ENCODE assay signal across 11 mouse cellular contexts in the genomic region with DNA sequence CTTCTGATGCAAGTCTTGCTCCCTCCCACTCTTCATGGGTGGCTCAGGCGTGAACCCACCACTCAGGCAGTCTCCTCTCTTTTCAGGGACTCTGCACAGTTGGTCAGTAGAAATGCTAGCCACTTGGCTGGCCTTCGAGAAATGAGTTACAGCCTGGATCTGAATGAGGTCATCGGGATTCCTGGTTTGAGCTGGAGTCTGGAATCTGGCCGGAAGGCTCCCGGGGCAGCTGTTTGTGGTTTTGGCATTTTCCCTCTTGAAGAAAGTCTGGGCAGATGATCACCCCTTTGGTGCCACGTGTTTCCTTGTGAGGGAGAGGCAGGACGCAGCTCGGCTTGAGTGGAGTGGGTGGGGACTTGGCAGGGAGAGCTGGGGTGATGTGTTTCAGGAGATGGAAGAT. TPM values are rescaled to one million over a fixed set of nuclear protein-coding genes. Genes with fewer than 3 reads are reported as not detected.
A peak's percentile ranks its signal among the peaks of the same experiment; 100 is the strongest.
DNase-seq lines count a peak whose midpoint lies in the region; ATAC-seq lines count a peak whose summit lies in the region.
"Had no signal": no experiment of that assay in that cellular context is flagged by ENCODE, and none has a peak within 500 bp of the region (broad histone marks: within the 10 kb centered on the region; RNA-seq: fewer than 3 reads in every experiment).

No protein-coding gene starts in this region.

- H3K4me3 ChIP-seq in lung, embryonic 16.5 days (ENCODE audit: low read length) = no peak overlapping the region
- no peak overlapping the region for H3K4me3 ChIP-seq in hindbrain, embryonic 13.5 days
- H3K4me3 ChIP-seq: liver, embryonic 15.5 days had no signal

- H3K9ac ChIP-seq in lung, embryonic 16.5 days (ENCODE audit: low read length) = no peak overlapping the region
- H3K9ac ChIP-seq in hindbrain, embryonic 13.5 days = no peak overlapping the region
- H3K9ac ChIP-seq: liver, embryonic 15.5 days had no signal

- peaks cover 4% of the 10 kb centered on the region; the same call in 1 of the 2 replicates for H3K9me3 ChIP-seq in lung, embryonic 16.5 days (ENCODE audit: control insufficient read depth, low read length)
- H3K9me3 ChIP-seq in hindbrain, embryonic 13.5 days = no peaks in the 10 kb centered on the region; the same call in 1 of the 2 replicates
- H3K9me3 ChIP-seq: liver, embryonic 15.5 days had no signal

- peak; percentile 62 for DNase-seq in embryo, embryonic 10 days (ENCODE audit: low spot score)
- DNase-seq in embryo, embryonic 9.5 days (ENCODE audit: extremely low spot score) = no peak
- DNase-seq in adrenal gland, adult (ENCODE audit: inconsistent age in 2 of 2, low spot score in 1 of 2) = peak; percentile 96 to 97
- DNase-seq in gastrocnemius, postnatal 10 days = peak; percentile 77
- peak; percentile 88 to 94 for DNase-seq in kidney, adult 8-10 months
- no peak for DNase-seq in cerebellum, adult 8-10 months

- H3K27me3 ChIP-seq in lung, embryonic 16.5 days (ENCODE audit: control insufficient read depth, insufficient read depth, low read depth, low read length) = no peaks in the 10 kb centered on the region; the same call in 1 of the 2 replicates
- H3K27me3 ChIP-seq in hindbrain, embryonic 13.5 days = no peaks in the 10 kb centered on the region

- H3K4me1 ChIP-seq in lung, embryonic 16.5 days (replicated peaks; ENCODE audit: control insufficient read depth, insufficient read depth, low read length) = peaks cover 14% of the 10 kb centered on the region
- H3K4me1 ChIP-seq in hindbrain, embryonic 13.5 days (replicated peaks) = peaks cover 11% of the 10 kb centered on the region; the same call in 1 of the 2 replicates
- H3K4me1 ChIP-seq: liver, embryonic 15.5 days had no signal

- H3K36me3 ChIP-seq in lung, embryonic 16.5 days (ENCODE audit: control insufficient read depth, insufficient read depth, low read length) = no peaks in the 10 kb centered on the region
- H3K36me3 ChIP-seq in hindbrain, embryonic 13.5 days = no peaks in the 10 kb centered on the region
- H3K36me3 ChIP-seq: liver, embryonic 15.5 days had no signal

- WGBS in lung, embryonic 16.5 days = 12% methylated on average over 8 of the region's 8 CpGs
- 64% methylated on average over 8 of the region's 8 CpGs for WGBS in hindbrain, embryonic 13.5 days

- H3K27ac ChIP-seq in lung, embryonic 16.5 days (ENCODE audit: low read length) = peak overlapping the region; percentile 81
- H3K27ac ChIP-seq in hindbrain, embryonic 13.5 days = no peak overlapping the region
- H3K27ac ChIP-seq: liver, embryonic 15.5 days had no signal

- H3K4me2 ChIP-seq in lung, embryonic 16.5 days (ENCODE audit: low read depth, low read length) = peak overlapping the region; percentile 31
- no peak overlapping the region for H3K4me2 ChIP-seq in hindbrain, embryonic 13.5 days
- H3K4me2 ChIP-seq: liver, embryonic 15.5 days had no signal

- peak; percentile 94 for ATAC-seq in lung, embryonic 16.5 days (ENCODE audit: low read depth)
- no peak for ATAC-seq in hindbrain, embryonic 13.5 days (ENCODE audit: low FRiP score)

RNA-seq across cellular contexts. Expression of a gene that starts 48.0 kb away (rescaled TPM):
- not detected for total RNA-seq in gastrocnemius, postnatal 10 days (2021)
- 0.18 TPM in 1 of 2 replicates, not detected in the other for polyA plus RNA-seq in lung, embryonic 16.5 days (2015; fragmentation: Nextera tagmentation; extraction: Ambion mirVana)
- polyA plus RNA-seq in hindbrain, embryonic 13.5 days (2015; fragmentation: Nextera tagmentation; extraction: Ambion mirVana) = 0.30 and 0.74 TPM in 2 replicates
- polyA plus RNA-seq: cerebellum, adult 2 months; liver, embryonic 15.5 days; testis, adult 2 months had no signal

RNA-seq across cellular contexts. Expression of a gene that starts 50.9 kb away (rescaled TPM):
- total RNA-seq in gastrocnemius, postnatal 10 days (2021) = under 1 TPM; 0.16 to 0.19 TPM
- 2.1 and 4.5 TPM in 2 replicates for polyA plus RNA-seq in lung, embryonic 16.5 days (2015; fragmentation: Nextera tagmentation; extraction: Ambion mirVana)
- 6.3 and 6.9 TPM in 2 replicates for polyA plus RNA-seq in hindbrain, embryonic 13.5 days (2015; fragmentation: Nextera tagmentation; extraction: Ambion mirVana)

Comparison
In these comparisons a context has a peak if more than half of its experiments do, and no peak if none do; other contexts are left out.
1. DNase-seq: peak in embryo, embryonic 10 days (single experiment), adrenal gland, adult (2 of 2), gastrocnemius, postnatal 10 days (single experiment) and kidney, adult 8-10 months (2 of 2); none in embryo, embryonic 9.5 days (single experiment) and cerebellum, adult 8-10 months (single experiment).